Mouse (Mus musculus): Measurements from ENCODE around the gene Frmd8.

DNA sequence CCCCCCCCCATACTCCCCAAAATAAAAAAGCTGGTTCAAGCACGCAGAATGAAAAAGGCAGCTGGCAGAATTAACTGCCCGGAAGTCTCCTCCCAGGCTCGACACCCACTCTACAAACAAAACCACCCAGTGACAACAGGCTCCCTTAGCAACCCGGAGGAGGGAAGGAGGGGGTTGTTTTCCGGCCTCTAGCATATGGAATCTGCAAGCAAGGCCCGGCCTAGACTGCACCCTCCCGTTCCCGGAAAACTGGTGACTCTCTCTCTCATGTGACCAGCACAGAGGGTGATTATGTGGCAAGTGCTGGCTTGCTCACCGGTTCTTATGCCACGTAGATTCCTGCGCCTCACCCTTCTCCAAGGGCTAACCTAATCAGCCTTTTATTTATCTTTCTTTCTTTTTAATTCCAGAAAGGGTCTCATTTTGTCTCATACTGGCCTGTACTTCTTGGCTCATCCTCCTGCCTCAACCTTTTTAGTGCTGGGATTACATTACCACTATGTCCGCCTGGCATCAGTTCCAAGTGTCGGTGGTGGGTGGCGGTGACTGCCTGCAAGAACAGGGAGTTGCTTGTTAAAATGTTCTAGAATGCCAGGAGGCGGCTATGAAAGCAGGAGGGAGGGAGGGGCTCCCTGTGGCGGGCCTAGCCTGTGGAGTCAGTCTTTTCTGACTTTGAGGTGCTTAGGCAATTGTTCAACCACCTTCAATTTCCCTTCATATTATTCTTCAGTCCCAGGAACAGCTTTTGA is 28.3 kb downstream of the Frmd8 start:
- TF ChIP-seq MYB (IDR thresholded peaks at IDR 0.05; ENCODE audit: low read depth, low read length) (peak; percentile 19; the same call in 1 of the 2 replicates), CTCF (IDR thresholded peaks at IDR 0.05 in 2 of 3, conservative IDR thresholded peaks at IDR 0.05 in 1 of 3; ENCODE audit: control insufficient read depth in 1 of 3, insufficient read depth in 1 of 3, low read depth in 2 of 3, low read length in 3 of 3, poor library complexity in 1 of 3, severe bottlenecking in 1 of 3) (no peak), ETS1 (IDR thresholded peaks at IDR 0.05; ENCODE audit: low read depth, low read length) (peak; percentile 93), ZNF384 (IDR thresholded peaks at IDR 0.05; ENCODE audit: low read depth, low read length) (peak; percentile 48; the same call in 1 of the 2 replicates), MAX (IDR thresholded peaks at IDR 0.05; ENCODE audit: low read length) (peak; percentile 67; the same call in 1 of the 2 replicates), GATA1 (IDR thresholded peaks at IDR 0.05; ENCODE audit: low read depth, low read length) (no peak), POLR2AphosphoS5 (IDR thresholded peaks at IDR 0.05; ENCODE audit: borderline replicate concordance, low read depth, low read length) (no peak), SIN3A (IDR thresholded peaks at IDR 0.05; ENCODE audit: low read length) (peak; percentile 92), UBTF (IDR thresholded peaks at IDR 0.05; ENCODE audit: borderline replicate concordance, insufficient read depth, low read depth, low read length) (no peak), BHLHE40 (IDR thresholded peaks at IDR 0.05; ENCODE audit: borderline replicate concordance, low read depth, low read length) (peak; percentile 88), RCOR1 (IDR thresholded peaks at IDR 0.05; ENCODE audit: low read depth, low read length) (no peak), POLR2A (IDR thresholded peaks at IDR 0.05; ENCODE audit: control insufficient read depth in 1 of 2, insufficient read depth in 1 of 2, low read depth in 1 of 2, low read length in 2 of 2, poor library complexity in 1 of 2) (peak in 1 of 2 experiments; percentile 55; a peak in 2 of 4 replicates)
